Mouse (Mus musculus): ENCODE results near the gene Hist1h2bc. TPM values are rescaled to one million over a fixed set of nuclear protein-coding genes. Genes with fewer than 3 reads are reported as not detected.
"Not testable (repeated sequence)": the region's sequence is repeated elsewhere in the genome, so short reads cannot be mapped to it uniquely, and the experiment has no call there.

Hist1h2bc gene
- 24.3 and 29.4 TPM in 2 replicates for polyA plus RNA-seq (2016; fragmentation: Nextera tagmentation; extraction: Ambion mirVana)

DNA sequence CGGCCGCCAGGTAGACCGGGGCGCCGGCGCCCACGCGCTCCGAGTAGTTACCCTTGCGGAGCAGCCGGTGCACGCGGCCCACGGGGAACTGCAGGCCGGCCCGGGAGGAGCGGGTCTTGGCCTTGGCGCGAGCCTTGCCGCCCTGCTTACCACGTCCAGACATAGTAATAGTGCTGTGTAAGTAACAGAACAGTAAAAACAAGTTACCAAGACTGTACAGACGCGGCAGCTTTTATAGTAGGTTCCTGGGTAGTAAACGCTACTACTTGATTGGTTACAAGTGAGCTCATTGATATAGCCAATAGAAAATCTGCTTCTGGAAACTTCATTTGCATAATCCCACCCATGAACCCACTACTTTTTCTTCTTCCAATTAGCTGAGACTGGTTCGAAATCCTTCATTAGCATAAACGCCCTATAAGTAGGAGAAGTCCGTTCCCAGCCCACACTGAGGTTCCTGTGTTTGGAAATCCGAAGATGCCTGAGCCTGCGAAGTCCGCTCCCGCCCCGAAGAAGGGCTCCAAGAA lies at the start of gene Hist1h2bc, which contains the start of gene Hist1h2ac:
TSS of gene Hist1h2bc (plus strand) at position 445 of the 527 bp plus-strand sequence.
TSS of gene Hist1h2ac (minus strand) at position 194 of the 527 bp plus-strand sequence.
- Histone ChIP-seq H3K27ac (peak within 1 kb of the TSS; percentile 87), H3K4me3 (peak within 1 kb of the TSS; percentile 55), H3K4me1 (peaks cover 9% of the 10 kb centered on the region), H3K36me3 (no peaks in the 10 kb centered on the region), H3K27me3 (ENCODE audit: insufficient read depth, poor library complexity, severe bottlenecking) (no peaks in the 10 kb centered on the region), H3K9me3 (no peaks in the 10 kb centered on the region)
- under 1% methylated on average over 25 of the region's 32 CpGs for WGBS
- DNase-seq (ENCODE audit: low spot score): peak; percentile 96

- DNase-seq (ENCODE audit: low spot score): no peak
- H3K4me3 ChIP-seq: no peak overlapping the region
- no peaks in the 10 kb centered on the region for H3K36me3 ChIP-seq
- no peaks in the 10 kb centered on the region for H3K9me3 ChIP-seq
- 70% methylated on average over 6 of the region's 6 CpGs for WGBS
- H3K27ac ChIP-seq: no peak overlapping the region
- no peaks in the 10 kb centered on the region for H3K4me1 ChIP-seq
- H3K27me3 ChIP-seq (ENCODE audit: insufficient read depth, poor library complexity, severe bottlenecking): no peaks in the 10 kb centered on the region
Observed at GRCm38 (mm10) chr13:23659636-23660366, 24.2 kb upstream of the Hist1h2bc start.

DNA sequence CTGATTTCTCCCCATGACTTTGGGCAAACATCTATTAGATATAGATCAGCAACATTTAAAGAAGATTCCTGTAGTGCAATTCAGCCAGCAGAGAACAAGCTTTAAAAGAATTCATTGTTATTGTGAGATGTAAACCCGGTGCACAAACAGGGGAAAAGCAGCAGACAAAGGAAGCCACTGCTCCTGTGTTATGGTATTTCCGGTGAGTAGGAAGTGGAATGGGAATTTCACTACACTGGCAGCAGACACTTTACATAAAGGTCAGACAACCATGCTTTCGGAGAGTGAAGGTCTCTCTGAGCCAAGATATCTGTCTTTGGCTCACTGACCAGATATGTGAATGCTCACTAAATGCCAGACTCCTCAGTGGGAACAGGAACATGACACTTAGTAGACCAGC lies 21.5 kb upstream of the Hist1h2bc start:
- 57% methylated on average over 3 of the region's 3 CpGs for WGBS
- H3K4me1 ChIP-seq: no peaks in the 10 kb centered on the region
- no peak for DNase-seq (ENCODE audit: low spot score)
- H3K27ac ChIP-seq: no peak overlapping the region
- H3K27me3 ChIP-seq (ENCODE audit: insufficient read depth, poor library complexity, severe bottlenecking): no peaks in the 10 kb centered on the region
- no peak overlapping the region for H3K4me3 ChIP-seq
- no peaks in the 10 kb centered on the region for H3K36me3 ChIP-seq
- no peaks in the 10 kb centered on the region for H3K9me3 ChIP-seq

DNA sequence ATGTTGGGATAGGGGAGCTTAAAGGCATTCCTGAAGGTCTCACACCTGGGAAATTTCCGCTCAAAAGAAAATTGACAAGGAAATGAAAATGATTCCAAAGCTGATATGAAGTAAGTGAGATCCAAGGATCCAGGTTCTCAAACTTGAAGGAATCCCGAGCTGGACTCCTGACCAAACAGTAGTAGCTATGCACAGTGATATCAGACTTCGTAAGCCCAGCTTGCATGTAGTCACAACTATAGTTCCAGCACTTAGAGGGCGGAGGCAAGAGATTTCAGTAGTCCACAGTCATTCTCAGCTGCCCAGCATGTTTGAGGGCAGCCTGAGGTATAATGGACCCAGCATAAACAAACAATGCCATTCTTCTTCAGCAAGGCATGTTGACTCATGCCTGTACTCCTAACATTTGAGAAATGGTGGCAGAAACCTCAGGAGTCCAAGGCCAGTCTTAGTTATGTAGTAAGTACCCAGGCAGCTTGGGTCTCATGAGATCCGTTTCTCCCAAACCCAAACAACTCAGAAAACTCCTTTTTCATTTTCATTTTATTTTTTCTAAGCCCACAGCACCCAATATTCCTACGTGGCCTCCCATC lies 1.9 kb upstream of the Hist1h2bc start:
- DNase-seq (ENCODE audit: low spot score): no peak
- WGBS: 81% methylated on average over 6 of the region's 6 CpGs

GRCm38 (mm10) chr13:23682623-23682946 lies 1.4 kb upstream of the Hist1h2bc start:
- WGBS: 38% methylated on average over 1 of the region's 1 CpGs
- H3K36me3 ChIP-seq: no peaks in the 10 kb centered on the region
- DNase-seq (ENCODE audit: low spot score): no peak
- no peaks in the 10 kb centered on the region for H3K9me3 ChIP-seq
- H3K27ac ChIP-seq: peak overlapping the region; percentile 82
- peak overlapping the region; percentile 51 for H3K4me3 ChIP-seq
- H3K27me3 ChIP-seq (ENCODE audit: insufficient read depth, poor library complexity, severe bottlenecking): no peaks in the 10 kb centered on the region
- peaks cover 9% of the 10 kb centered on the region for H3K4me1 ChIP-seq

More for the DNA sequence above, 1.9 kb upstream of the Hist1h2bc start:
- Histone ChIP-seq H3K4me3 (no peak overlapping the region), H3K9me3 (no peaks in the 10 kb centered on the region), H3K4me1 (peaks cover 9% of the 10 kb centered on the region), H3K27ac (no peak overlapping the region), H3K27me3 (ENCODE audit: insufficient read depth, poor library complexity, severe bottlenecking) (no peaks in the 10 kb centered on the region), H3K36me3 (no peaks in the 10 kb centered on the region)

GRCm38 (mm10) chr13:23682947-23683754 lies 848 bp upstream of the Hist1h2bc start:
- H3K36me3 ChIP-seq; H3K4me1 ChIP-seq; H3K9me3 ChIP-seq; H3K27me3 ChIP-seq (ENCODE audit: insufficient read depth, poor library complexity, severe bottlenecking); DNase-seq (ENCODE audit: low spot score): not testable (repeated sequence)
- WGBS: 19% methylated on average over 11 of the region's 30 CpGs
- peak overlapping the region; percentile 82 for H3K27ac ChIP-seq
- H3K4me3 ChIP-seq: peak overlapping the region; percentile 51

- not testable (repeated sequence) for H3K4me1 ChIP-seq; H3K9me3 ChIP-seq; H3K36me3 ChIP-seq; H3K27me3 ChIP-seq (ENCODE audit: insufficient read depth, poor library complexity, severe bottlenecking)
- peak; percentile 81 for DNase-seq (ENCODE audit: low spot score)
- WGBS: 1% methylated on average over 19 of the region's 37 CpGs
- Histone ChIP-seq H3K27ac (peak overlapping the region; percentile 87), H3K4me3 (peak overlapping the region; percentile 55)
Observed at GRCm38 (mm10) chr13:23684295-23684945, 421 bp downstream of the Hist1h2bc start.

- WGBS: 17% methylated on average over 15 of the region's 15 CpGs
- H3K4me1 ChIP-seq: peaks cover 9% of the 10 kb centered on the region
- H3K4me3 ChIP-seq: peak overlapping the region; percentile 55
- no peaks in the 10 kb centered on the region for H3K9me3 ChIP-seq
- H3K36me3 ChIP-seq: no peaks in the 10 kb centered on the region
- H3K27me3 ChIP-seq (ENCODE audit: insufficient read depth, poor library complexity, severe bottlenecking): no peaks in the 10 kb centered on the region
- DNase-seq (ENCODE audit: low spot score): no peak
- peak overlapping the region; percentile 87 for H3K27ac ChIP-seq
Observed at GRCm38 (mm10) chr13:23685121-23685861, 1.3 kb downstream of the Hist1h2bc start.

GRCm38 (mm10) chr13:23685966-23686365 lies 2.0 kb downstream of the Hist1h2bc start:
- Histone ChIP-seq H3K27ac (peak overlapping the region; percentile 87), H3K4me3 (peak overlapping the region; percentile 55; the same call in 1 of the 2 replicates), H3K27me3 (ENCODE audit: insufficient read depth, poor library complexity, severe bottlenecking) (no peaks in the 10 kb centered on the region), H3K9me3 (no peaks in the 10 kb centered on the region), H3K36me3 (no peaks in the 10 kb centered on the region), H3K4me1 (peaks cover 9% of the 10 kb centered on the region)
- WGBS: 67% methylated on average over 4 of the region's 4 CpGs
- DNase-seq (ENCODE audit: low spot score): no peak

- no peak overlapping the region for H3K4me3 ChIP-seq
- H3K4me1 ChIP-seq: peaks cover 9% of the 10 kb centered on the region
- DNase-seq (ENCODE audit: low spot score): no peak
- WGBS: 85% methylated on average over 4 of the region's 4 CpGs
- no peaks in the 10 kb centered on the region for H3K36me3 ChIP-seq
- H3K27ac ChIP-seq: no peak overlapping the region
- no peaks in the 10 kb centered on the region for H3K9me3 ChIP-seq
- H3K27me3 ChIP-seq (ENCODE audit: insufficient read depth, poor library complexity, severe bottlenecking): no peaks in the 10 kb centered on the region
Observed at GRCm38 (mm10) chr13:23687181-23687580, 3.2 kb downstream of the Hist1h2bc start.

DNA sequence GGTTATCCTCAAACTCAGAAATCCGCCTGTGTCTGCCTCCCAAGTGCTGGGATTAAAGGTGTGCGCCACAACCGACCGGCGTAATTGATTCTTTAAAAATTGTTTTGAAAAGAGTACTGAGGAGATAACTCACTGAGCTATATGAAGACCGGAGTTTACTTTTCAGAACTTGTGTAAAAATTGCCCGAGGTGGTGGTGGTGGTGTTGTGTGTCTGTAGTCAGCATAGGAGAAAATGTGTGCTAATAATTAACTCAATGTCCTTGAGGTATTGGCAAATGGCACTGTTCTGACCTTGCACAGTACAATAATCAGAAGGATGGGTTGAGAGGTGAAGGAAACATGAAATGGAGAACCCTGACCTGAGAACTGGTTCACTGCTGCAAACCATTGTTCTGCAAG lies 3.9 kb downstream of the Hist1h2bc start:
- H3K4me3 ChIP-seq: no peak overlapping the region
- H3K36me3 ChIP-seq: no peaks in the 10 kb centered on the region
- H3K4me1 ChIP-seq: peaks cover 5% of the 10 kb centered on the region; the same call in 1 of the 2 replicates
- WGBS: 92% methylated on average over 7 of the region's 7 CpGs
- no peaks in the 10 kb centered on the region for H3K9me3 ChIP-seq
- H3K27ac ChIP-seq: no peak overlapping the region
- no peak for DNase-seq (ENCODE audit: low spot score)
- no peaks in the 10 kb centered on the region for H3K27me3 ChIP-seq (ENCODE audit: insufficient read depth, poor library complexity, severe bottlenecking)

DNA sequence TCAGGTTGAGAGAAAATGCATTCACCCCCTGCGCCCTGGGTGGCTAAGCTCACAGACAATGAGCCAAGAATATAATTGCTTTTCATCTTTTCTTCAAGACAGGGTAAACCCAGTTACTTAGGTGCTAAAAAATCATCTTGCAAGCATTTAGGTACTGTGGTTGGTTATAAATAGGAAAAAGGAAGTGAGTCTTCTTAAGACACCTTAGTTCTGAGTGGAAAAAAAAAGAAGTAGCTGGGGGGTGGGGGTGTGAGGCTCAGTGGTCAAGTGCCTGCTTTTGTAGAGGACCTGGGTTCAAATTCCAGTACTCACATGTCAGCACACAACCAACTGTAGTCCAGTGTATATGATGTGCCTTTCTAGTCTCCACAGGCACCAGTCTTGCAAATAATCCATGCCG lies 5.0 kb downstream of the Hist1h2bc start:
- no peak overlapping the region for H3K27ac ChIP-seq
- peaks cover 5% of the 10 kb centered on the region; the same call in 1 of the 2 replicates for H3K4me1 ChIP-seq
- H3K4me3 ChIP-seq: no peak overlapping the region
- no peaks in the 10 kb centered on the region for H3K27me3 ChIP-seq (ENCODE audit: insufficient read depth, poor library complexity, severe bottlenecking)
- H3K9me3 ChIP-seq: no peaks in the 10 kb centered on the region
- 86% methylated on average over 2 of the region's 2 CpGs for WGBS
- DNase-seq (ENCODE audit: low spot score): no peak
- H3K36me3 ChIP-seq: no peaks in the 10 kb centered on the region
